Mouse (Mus musculus) ES-Bruce4 (cell line): ENCODE results near the gene Stim1.

Experiments
- CTCF ChIP-seq: IDR thresholded peaks from one replicate; pipeline ENCODE4 v1.8.1; 2011; ENCODE audit warnings: low read depth, low read length
- POLR2A ChIP-seq: IDR thresholded peaks from one replicate; pipeline ENCODE4 v1.8.1; 2011; ENCODE audit warnings: low read length; ENCODE audit not compliant: insufficient read depth

- TF ChIP-seq CTCF (no peak), POLR2A (no peak)
These were observed 81.1 kb downstream of the Stim1 start for GRCm38 (mm10) chr7:102348681-102349080.
